Mouse (Mus musculus) heart, embryonic 13.5 days (tissue): ENCODE results near the gene Cdk8. TPM values are rescaled to one million over a fixed set of nuclear protein-coding genes. Genes with fewer than 3 reads are reported as not detected.
A peak's percentile ranks its signal among the peaks of the same experiment; 100 is the strongest.

Experiments used
- ATAC-seq: fragments of 200-750 bp; cut with Nextera tagmentation; 2 replicates; pipeline ENCODE4 v1.8.0; 2017; ENCODE audit warnings: moderate TSS enrichment; ENCODE audit not compliant: insufficient number of reproducible peaks, low FRiP score, low TSS enrichment; ENCODE audit errors: extremely low read depth
- H3K27ac ChIP-seq: fragments of 300-500 bp; sonication (generic); replicated peaks from 2 replicates; pipeline ENCODE4 v1.5.1; 2015; ENCODE audit warnings: moderate library complexity, mild to moderate bottlenecking, inconsistent platforms
- H3K27me3 ChIP-seq: fragments of 300-500 bp; sonication (generic); replicated peaks from 2 replicates; pipeline ENCODE4 v1.6.1; 2015; ENCODE audit warnings: mild to moderate bottlenecking, inconsistent platforms
- H3K36me3 ChIP-seq: fragments of 300-500 bp; sonication (generic); 2 replicates; pipeline ENCODE4 v1.6.1; 2015; ENCODE audit warnings: mild to moderate bottlenecking, inconsistent platforms
- H3K4me1 ChIP-seq: fragments of 300-500 bp; sonication (generic); 2 replicates; pipeline ENCODE4 v1.6.1; 2015; ENCODE audit warnings: inconsistent platforms
- H3K4me2 ChIP-seq: fragments of 300-500 bp; sonication (generic); 2 replicates; pipeline ENCODE4 v1.6.1; 2015; ENCODE audit warnings: inconsistent platforms, mild to moderate bottlenecking, moderate library complexity
- H3K4me3 ChIP-seq: fragments of 300-500 bp; sonication (generic); 2 replicates; pipeline ENCODE4 v1.5.1; 2015; ENCODE audit warnings: moderate library complexity, mild to moderate bottlenecking, inconsistent platforms
- H3K9ac ChIP-seq: fragments of 300-500 bp; sonication (generic); 2 replicates; pipeline ENCODE4 v1.6.1; 2015; ENCODE audit warnings: inconsistent platforms, mild to moderate bottlenecking, moderate library complexity
- H3K9me3 ChIP-seq: fragments of 300-500 bp; sonication (generic); 2 replicates; pipeline ENCODE4 v1.6.1; 2016; ENCODE audit warnings: inconsistent platforms
- WGBS: fragments of 180-500 bp; shearing (Covaris S2); methylation state at CpG from one replicate; pipeline ENCODE4 v1.1.7; 2015; ENCODE audit warnings: mixed read lengths; 5-methylcytosine and 5-hydroxymethylcytosine counted together
- polyA plus RNA-seq: library from polyadenylated mRNA; unstranded; fragments of >200 nt; fragmentation: Nextera tagmentation; extraction: Ambion mirVana; gene quantifications from 2 replicates; pipeline ENCODE4 v1.2.1, GENCODE M21; 2015

Cdk8 gene
- polyA plus RNA-seq, 1 experiment from 2014 or later: 10.5 TPM

GRCm38 (mm10) chr5:146330031-146330764 is 99.2 kb downstream of the Cdk8 start:
- H3K4me1 ChIP-seq: no peaks in the 10 kb centered on the region
- peaks cover 10% of the 10 kb centered on the region; the same call in 1 of the 2 replicates for H3K27me3 ChIP-seq
- H3K36me3 ChIP-seq: no peaks in the 10 kb centered on the region
- H3K4me3 ChIP-seq: no peak overlapping the region
- no peak for ATAC-seq
- no peak overlapping the region for H3K27ac ChIP-seq
- WGBS: 36% methylated on average over 13 of the region's 13 CpGs
- H3K9ac ChIP-seq: no peak overlapping the region
- no peaks in the 10 kb centered on the region for H3K9me3 ChIP-seq
- peak overlapping the region; percentile 11; the same call in 1 of the 2 replicates for H3K4me2 ChIP-seq

GRCm38 (mm10) chr5:146330765-146331115 is 99.7 kb downstream of the Cdk8 start:
- Histone ChIP-seq H3K9ac (no peak overlapping the region), H3K36me3 (no peaks in the 10 kb centered on the region), H3K4me1 (no peaks in the 10 kb centered on the region), H3K27ac (no peak overlapping the region), H3K9me3 (no peaks in the 10 kb centered on the region), H3K4me2 (no peak overlapping the region), H3K4me3 (no peak overlapping the region), H3K27me3 (peaks cover 6% of the 10 kb centered on the region; the same call in 1 of the 2 replicates)
- 33% methylated on average over 3 of the region's 3 CpGs for WGBS
- no peak for ATAC-seq

- Histone ChIP-seq H3K36me3 (no peaks in the 10 kb centered on the region), H3K27me3 (peaks cover 6% of the 10 kb centered on the region; the same call in 1 of the 2 replicates), H3K9me3 (no peaks in the 10 kb centered on the region), H3K4me1 (no peaks in the 10 kb centered on the region), H3K9ac (no peak overlapping the region), H3K27ac (no peak overlapping the region), H3K4me3 (no peak overlapping the region), H3K4me2 (no peak overlapping the region)
- WGBS: 78% methylated on average over 11 of the region's 11 CpGs
- ATAC-seq: no peak
Measured at GRCm38 (mm10) chr5:146331131-146331530, 100.1 kb downstream of the Cdk8 start.

GRCm38 (mm10) chr5:146332541-146332940 is 101.5 kb downstream of the Cdk8 start:
- no peak overlapping the region for H3K9ac ChIP-seq
- no peaks in the 10 kb centered on the region for H3K36me3 ChIP-seq
- peaks cover 9% of the 10 kb centered on the region; the same call in 1 of the 2 replicates for H3K27me3 ChIP-seq
- no peak overlapping the region for H3K27ac ChIP-seq
- H3K4me2 ChIP-seq: no peak overlapping the region
- ATAC-seq: no peak; the same call in 1 of the 2 replicates
- H3K4me1 ChIP-seq: no peaks in the 10 kb centered on the region
- WGBS: 77% methylated on average over 7 of the region's 7 CpGs
- no peaks in the 10 kb centered on the region for H3K9me3 ChIP-seq
- no peak overlapping the region for H3K4me3 ChIP-seq

- H3K27me3 ChIP-seq: peaks cover 8% of the 10 kb centered on the region; the same call in 1 of the 2 replicates
- no peak overlapping the region for H3K4me2 ChIP-seq
- H3K36me3 ChIP-seq: no peaks in the 10 kb centered on the region
- no peak overlapping the region for H3K9ac ChIP-seq
- H3K4me3 ChIP-seq: no peak overlapping the region
- no peak overlapping the region for H3K27ac ChIP-seq
- H3K9me3 ChIP-seq: no peaks in the 10 kb centered on the region
- WGBS: 70% methylated on average over 1 of the region's 1 CpGs
- H3K4me1 ChIP-seq: no peaks in the 10 kb centered on the region
- ATAC-seq: no peak
Measured at GRCm38 (mm10) chr5:146334410-146334809, 103.4 kb downstream of the Cdk8 start.

GRCm38 (mm10) chr5:146338064-146338463 is 107.0 kb downstream of the Cdk8 start:
- Histone ChIP-seq H3K4me2 (no peak overlapping the region), H3K27ac (no peak overlapping the region), H3K36me3 (no peaks in the 10 kb centered on the region), H3K4me1 (no peaks in the 10 kb centered on the region), H3K9ac (no peak overlapping the region), H3K9me3 (no peaks in the 10 kb centered on the region), H3K4me3 (no peak overlapping the region), H3K27me3 (peaks cover 8% of the 10 kb centered on the region; the same call in 1 of the 2 replicates)
- ATAC-seq: no peak
- 59% methylated on average over 9 of the region's 9 CpGs for WGBS

- H3K36me3 ChIP-seq: no peaks in the 10 kb centered on the region
- no peak overlapping the region for H3K9ac ChIP-seq
- H3K9me3 ChIP-seq: no peaks in the 10 kb centered on the region
- H3K4me3 ChIP-seq: no peak overlapping the region
- no peak overlapping the region for H3K27ac ChIP-seq
- no peak overlapping the region for H3K4me2 ChIP-seq
- H3K4me1 ChIP-seq: no peaks in the 10 kb centered on the region
- WGBS: 72% methylated on average over 4 of the region's 4 CpGs
- H3K27me3 ChIP-seq: peaks cover 8% of the 10 kb centered on the region; the same call in 1 of the 2 replicates
- ATAC-seq: no peak
Measured at GRCm38 (mm10) chr5:146340037-146340436, 109.0 kb downstream of the Cdk8 start.

GRCm38 (mm10) chr5:146344911-146345686 is 114.1 kb downstream of the Cdk8 start:
- Histone ChIP-seq H3K4me3 (no peak overlapping the region), H3K9ac (no peak overlapping the region), H3K27ac (no peak overlapping the region), H3K36me3 (no peaks in the 10 kb centered on the region), H3K9me3 (no peaks in the 10 kb centered on the region), H3K4me1 (no peaks in the 10 kb centered on the region), H3K4me2 (no peak overlapping the region), H3K27me3 (no peaks in the 10 kb centered on the region)
- 81% methylated on average over 12 of the region's 12 CpGs for WGBS
- ATAC-seq: no peak

- Histone ChIP-seq H3K4me1 (no peaks in the 10 kb centered on the region), H3K9me3 (no peaks in the 10 kb centered on the region), H3K36me3 (no peaks in the 10 kb centered on the region), H3K27me3 (no peaks in the 10 kb centered on the region), H3K27ac (no peak overlapping the region), H3K4me3 (no peak overlapping the region), H3K4me2 (no peak overlapping the region), H3K9ac (no peak overlapping the region)
- no peak for ATAC-seq
- WGBS: 74% methylated on average over 6 of the region's 6 CpGs
Measured at GRCm38 (mm10) chr5:146347081-146347480, 116.1 kb downstream of the Cdk8 start.

- H3K27me3 ChIP-seq: no peaks in the 10 kb centered on the region
- H3K4me2 ChIP-seq: no peak overlapping the region
- ATAC-seq: no peak
- H3K4me1 ChIP-seq: no peaks in the 10 kb centered on the region
- no peak overlapping the region for H3K4me3 ChIP-seq
- H3K9me3 ChIP-seq: no peaks in the 10 kb centered on the region
- no peak overlapping the region for H3K9ac ChIP-seq
- H3K36me3 ChIP-seq: no peaks in the 10 kb centered on the region
- H3K27ac ChIP-seq: no peak overlapping the region
- WGBS: 55% methylated on average over 3 of the region's 3 CpGs
Measured at GRCm38 (mm10) chr5:146349183-146349582, 118.2 kb downstream of the Cdk8 start.

GRCm38 (mm10) chr5:146350784-146351183 is 119.8 kb downstream of the Cdk8 start:
- Histone ChIP-seq H3K4me3 (no peak overlapping the region), H3K4me2 (no peak overlapping the region), H3K27ac (no peak overlapping the region), H3K36me3 (no peaks in the 10 kb centered on the region), H3K9ac (no peak overlapping the region), H3K4me1 (no peaks in the 10 kb centered on the region), H3K27me3 (no peaks in the 10 kb centered on the region), H3K9me3 (no peaks in the 10 kb centered on the region)
- ATAC-seq: no peak
- WGBS: 77% methylated on average over 11 of the region's 11 CpGs
